Mouse (Mus musculus): ENCODE data around the gene Stk38.
A peak's percentile ranks its signal among the peaks of the same experiment; 100 is the strongest.
"Not testable (repeated sequence)": the region's sequence is repeated elsewhere in the genome, so short reads cannot be mapped to it uniquely, and the experiment has no call there.

Stk38 gene

GRCm38 (mm10) chr17:29006812-29007211 is 983 bp downstream of the Stk38 start:
- no peak for DNase-seq

DNA sequence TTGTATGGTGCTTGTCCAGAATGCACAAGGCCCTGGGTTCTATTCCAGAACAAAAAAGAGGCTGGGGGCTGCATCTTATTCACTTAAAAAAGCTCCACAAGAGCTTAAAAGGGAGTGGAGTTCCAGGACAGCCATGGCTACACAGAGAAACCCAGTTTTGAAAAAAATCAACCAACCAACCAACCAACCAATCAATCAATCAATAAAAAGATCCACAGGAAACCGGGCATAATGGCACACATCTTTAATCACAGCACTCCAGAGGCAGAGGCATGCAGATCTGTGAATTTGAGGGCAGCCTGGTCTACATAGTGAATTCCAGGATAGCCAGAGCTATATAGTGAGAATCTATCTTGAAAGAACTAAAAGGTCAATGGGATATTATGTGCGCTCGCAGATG is 2.8 kb downstream of the Stk38 start:
- DNase-seq, result no peak

DNA sequence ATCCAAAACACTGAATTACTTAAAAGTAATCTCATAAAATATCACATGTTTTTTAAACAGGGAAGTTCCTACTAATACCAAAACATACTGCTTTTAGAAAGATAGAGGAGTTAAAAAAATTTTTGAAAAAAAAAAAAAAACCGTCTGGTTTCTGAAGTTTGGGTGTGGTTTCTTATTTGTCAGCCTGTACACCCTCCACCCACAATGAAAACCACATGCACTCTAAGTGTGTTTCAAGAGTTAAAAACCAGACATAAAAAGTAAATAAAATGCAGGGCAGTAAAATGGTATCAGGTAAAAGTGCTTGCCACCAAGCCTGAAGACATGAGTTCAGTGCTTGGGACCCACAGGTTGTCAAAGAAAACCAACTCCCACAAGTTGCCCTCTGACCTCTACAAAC is 4.1 kb downstream of the Stk38 start:
- no peak for DNase-seq

GRCm38 (mm10) chr17:29000465-29000864 is 7.3 kb downstream of the Stk38 start:
- no peak for DNase-seq

DNA sequence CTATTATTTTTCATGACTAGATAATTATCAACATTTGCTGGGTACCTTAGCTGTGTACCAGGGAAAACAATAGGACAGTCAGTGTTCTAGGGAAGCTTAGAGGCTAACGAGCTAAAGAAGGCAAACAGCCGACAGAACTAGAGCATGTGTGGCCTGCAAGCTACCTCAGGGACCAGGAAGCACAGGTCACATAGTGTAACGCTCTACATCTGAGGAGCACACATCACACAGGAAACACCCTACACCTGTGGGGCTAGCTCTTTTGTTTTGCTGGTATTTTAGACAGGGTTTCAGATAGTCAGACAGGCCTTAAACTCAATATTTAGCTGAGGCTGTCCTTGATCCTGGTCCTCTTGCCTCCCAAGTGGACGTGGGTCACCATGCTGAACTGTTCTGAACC is 13.2 kb downstream of the Stk38 start:
- DNase-seq, result no peak

DNA sequence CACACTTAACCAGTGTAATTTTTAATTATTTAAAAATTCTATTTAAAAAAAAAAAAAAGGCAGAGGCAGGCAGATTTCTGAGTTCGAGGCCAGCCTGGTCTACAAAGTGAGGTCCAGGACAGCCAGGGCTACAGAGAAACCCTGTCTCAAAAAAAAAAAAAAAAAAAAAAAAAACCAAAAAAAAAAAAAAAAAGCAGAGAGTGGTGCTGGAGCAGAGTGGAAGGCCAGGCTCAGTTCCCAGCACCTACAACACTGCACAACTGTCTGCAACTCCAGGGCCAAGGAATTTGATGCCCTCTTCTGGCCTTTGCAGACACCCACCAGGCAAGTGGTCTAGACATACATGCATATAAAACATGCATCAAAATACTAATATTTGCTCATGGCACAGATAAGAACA is 14.8 kb downstream of the Stk38 start:
- DNase-seq, result not testable (repeated sequence)

DNA sequence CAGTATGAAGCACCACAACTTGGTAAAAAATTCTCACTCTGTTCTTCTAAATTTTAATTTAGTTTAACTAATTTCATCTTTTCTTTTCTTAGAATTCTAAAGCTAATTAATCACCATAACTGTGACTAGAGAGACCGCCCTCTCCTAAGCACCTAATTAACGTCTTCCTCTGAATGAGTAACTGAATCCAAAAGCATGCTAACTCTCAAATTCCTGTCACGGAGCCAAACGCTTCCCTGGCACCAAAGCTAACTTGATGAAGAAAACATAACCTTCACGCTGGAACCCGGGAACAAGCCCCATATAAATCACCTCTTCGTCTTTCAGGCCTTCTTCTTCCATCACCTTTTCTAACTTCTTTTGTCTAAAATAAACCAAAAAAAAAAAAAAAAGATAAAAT is 15.7 kb downstream of the Stk38 start:
- DNase-seq, result peak; percentile 41 to 48

GRCm38 (mm10) chr17:28991286-28991685 is 16.5 kb downstream of the Stk38 start:
- DNase-seq, result no peak

DNA sequence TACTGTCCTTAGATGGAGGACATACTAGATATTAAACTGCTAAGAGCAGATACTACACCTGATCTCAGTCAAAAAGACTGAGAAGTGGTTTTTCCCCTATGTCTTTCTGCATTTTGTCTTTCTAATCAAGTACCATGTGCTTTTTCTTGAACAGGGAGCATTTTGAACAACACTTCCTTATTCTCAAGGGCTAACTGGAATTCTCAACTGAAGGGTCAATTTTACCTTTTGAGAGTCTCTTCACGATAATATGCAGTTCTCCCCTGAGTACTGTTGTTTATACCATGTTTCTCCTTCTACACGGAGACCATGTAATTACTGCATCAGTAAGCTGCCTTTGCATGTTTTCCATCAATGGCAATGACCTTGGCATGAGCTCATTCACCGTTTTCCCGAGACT is 17.7 kb downstream of the Stk38 start:
- no peak for DNase-seq

DNA sequence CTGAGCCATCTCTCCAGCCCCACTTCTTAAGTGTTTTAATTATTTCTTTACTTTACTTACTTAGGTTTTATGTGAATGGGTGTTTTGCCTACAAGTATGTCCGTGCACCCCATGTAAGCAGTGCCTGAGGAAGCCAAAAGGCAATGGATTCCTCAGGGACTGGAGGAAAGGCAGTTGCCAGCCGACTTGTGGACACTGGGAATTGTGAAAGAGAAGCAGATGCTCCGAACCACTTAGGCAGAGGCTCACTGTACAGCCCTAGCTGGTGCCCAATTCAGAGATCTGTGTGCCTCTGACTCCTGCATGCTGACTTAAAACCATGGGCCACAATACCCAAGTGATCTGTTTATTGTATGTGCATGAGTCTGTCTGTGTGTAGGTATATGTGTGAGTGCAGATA is 18.8 kb downstream of the Stk38 start:
- DNase-seq, result no peak

DNA sequence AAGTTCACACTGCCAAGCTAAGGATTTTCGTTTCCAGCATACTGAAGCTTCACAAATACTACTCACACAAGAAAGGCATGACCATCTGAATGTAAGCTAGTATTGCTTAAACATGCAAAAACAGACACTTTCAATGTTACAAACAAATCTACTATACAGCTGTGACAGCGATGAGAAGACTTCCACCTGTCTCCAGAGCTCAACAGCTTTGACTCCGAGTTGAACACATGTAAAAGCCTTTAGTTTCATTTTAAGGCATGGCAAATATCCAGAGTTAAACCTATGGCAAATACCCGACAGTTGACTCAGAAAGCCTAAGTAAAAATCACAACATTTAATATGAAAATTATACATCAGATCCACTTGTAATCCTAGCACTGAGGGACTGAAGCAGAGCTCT is 19.5 kb downstream of the Stk38 start:
- DNase-seq, result no peak

DNA sequence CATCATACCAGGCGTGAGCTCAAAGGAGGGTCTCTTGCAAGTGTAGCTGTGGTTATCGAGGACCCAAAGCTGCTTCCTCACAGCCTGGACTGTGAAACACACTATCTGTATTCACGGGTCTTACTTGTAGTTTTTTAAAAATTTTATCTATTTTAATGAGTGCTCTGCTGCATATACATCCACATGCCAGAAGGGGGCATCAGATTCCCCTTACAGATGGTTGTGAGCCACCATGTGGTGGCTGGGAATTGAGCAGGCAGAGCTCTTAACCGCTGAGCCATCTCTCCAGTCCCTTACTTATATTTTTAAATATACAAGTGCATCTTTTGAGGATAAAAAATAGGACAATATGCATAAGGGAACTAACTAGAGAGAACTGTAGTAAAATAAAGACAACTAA is 20.1 kb downstream of the Stk38 start:
- DNase-seq, result peak; percentile 35 to 55

DNA sequence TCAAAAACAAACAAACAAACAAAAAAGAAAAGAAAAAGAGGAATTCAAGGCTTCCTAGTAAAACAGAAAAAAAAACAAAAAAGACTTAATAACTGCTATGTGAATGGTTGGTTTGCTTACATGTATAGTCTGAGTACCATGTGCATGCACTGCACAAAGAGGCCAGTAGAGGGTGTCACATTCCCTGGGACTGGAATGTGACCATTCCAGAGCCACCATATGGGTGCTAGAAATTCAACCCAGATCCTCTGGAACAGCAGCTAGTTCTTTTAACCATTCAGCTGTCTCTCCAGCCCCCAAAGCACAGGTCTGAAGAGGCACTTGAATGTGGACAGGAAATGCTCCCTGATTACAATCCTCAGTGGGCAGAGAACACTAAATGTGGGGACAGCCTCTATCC is 21.0 kb downstream of the Stk38 start:
- DNase-seq, result peak; percentile 18 to 50

DNA sequence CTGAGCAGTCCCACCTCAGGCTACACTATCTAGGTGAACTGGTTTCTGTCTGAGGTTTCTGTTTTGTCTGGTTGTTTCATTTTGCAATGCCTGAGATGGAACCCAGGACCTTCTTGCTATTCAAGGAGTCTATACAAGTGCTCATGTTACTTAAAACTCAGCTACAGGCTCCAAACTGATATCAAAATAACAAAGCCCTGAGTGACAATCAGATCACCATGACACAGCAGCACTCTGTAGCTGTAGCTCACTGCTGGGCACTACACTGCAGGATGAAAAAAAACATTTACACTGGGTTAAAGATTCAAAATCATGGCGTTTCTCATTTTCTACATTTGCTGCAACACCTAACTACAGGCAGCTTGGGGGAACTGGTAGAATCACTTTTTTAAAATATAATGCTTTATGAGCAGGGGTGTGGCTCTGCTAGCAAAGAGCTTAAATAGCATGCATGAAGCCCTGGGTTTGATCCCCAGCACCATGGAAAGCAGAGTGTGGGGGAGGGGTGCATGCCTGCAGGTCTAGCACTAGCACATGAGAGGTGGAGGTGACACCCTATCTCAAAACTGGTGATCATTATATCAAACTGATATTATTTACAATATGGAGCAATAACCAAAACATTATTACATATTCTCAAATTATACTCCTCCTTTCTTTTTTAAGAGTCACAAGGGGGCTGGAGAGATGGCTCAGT is 22.9 kb downstream of the Stk38 start:
- no peak for DNase-seq

DNA sequence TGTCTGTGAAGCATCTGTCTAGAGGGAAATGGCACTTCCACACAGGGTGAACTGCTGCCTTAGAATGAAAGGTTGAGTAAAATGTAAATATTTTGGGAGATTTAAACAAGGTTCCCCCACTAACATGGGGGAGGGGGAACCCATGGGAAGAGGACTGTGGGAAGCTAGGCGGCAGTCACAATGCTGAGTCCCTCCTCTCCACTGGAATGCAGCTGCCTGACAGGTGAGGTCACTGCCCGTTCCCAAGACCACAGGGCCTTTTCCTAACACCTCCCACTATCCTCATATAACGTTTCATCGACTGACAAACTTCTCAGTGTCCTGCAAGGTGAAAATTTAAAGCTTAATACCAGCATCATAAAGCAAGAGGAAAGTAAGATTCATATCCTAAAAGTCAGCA is 25.2 kb downstream of the Stk38 start:
- no peak for DNase-seq

- DNase-seq, result no peak
Observed at GRCm38 (mm10) chr17:28981081-28981480, 26.7 kb downstream of the Stk38 start.

DNA sequence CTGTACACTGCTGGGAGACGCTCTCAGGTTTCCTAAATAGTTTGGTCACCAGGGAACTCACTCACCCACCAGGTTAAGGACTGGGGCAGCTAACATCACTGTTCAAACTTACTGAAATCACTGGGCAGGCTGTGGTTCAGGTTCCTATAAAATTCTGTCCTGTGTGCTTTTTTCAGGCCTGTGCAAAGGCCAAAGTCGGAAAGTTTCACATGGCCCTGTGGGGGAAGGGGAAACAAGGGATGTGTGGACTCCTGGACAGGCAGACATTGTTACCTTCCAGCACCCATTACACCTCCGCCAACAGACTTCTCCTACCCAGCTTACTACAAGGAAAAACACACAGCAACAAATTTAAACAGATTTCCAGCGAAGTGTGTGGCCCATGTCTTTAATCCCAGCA is 28.7 kb downstream of the Stk38 start:
- no peak for DNase-seq

DNA sequence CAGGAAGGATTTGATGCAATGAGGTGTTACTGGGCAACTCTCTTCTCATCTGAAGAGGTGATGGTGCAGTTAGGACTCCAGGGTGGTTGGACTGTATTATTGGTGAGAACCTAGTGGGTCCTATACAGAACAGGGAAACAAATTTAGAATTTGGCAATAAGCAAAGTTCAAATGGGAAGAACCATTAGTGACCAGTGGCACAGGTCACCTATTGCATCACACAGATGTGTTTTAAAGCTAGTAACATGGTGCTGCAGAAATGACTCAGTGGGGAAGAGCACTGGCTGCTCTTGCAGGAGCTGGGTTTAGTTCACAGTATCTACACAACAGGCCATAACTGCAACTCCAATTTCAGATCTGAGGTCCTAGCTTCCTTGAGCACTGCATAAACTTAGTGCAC is 37.7 kb downstream of the Stk38 start:
- DNase-seq, result no peak

DNA sequence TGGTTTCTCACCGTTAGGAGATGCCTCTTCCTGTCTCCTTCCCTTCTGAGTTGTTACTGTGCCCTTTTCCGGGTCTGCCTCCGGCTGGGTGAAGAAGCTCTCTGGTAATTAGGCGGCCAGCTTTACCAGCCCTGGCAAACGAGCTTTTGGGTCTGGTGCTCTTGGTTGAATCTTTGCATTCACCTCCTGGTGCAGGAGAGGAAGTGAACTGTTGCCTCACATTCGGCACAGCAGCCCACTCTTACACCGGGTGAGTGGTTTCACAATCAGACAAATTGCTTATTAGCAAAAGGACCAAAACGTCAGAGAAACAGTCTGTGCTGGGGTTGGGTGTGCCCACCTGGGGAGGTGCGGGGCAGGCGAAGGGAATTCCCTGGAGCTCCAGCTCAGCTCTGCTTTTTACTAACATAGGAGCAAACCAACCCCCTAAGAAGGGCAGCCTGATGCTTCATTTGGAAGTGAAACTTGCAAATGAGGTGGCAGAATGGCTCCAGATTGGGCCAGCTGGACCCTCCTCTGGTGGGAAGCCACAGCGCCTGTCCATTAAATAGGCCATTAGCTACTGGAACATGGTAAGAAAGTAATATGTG is 40.7 kb downstream of the Stk38 start:
- no peak for DNase-seq

DNA sequence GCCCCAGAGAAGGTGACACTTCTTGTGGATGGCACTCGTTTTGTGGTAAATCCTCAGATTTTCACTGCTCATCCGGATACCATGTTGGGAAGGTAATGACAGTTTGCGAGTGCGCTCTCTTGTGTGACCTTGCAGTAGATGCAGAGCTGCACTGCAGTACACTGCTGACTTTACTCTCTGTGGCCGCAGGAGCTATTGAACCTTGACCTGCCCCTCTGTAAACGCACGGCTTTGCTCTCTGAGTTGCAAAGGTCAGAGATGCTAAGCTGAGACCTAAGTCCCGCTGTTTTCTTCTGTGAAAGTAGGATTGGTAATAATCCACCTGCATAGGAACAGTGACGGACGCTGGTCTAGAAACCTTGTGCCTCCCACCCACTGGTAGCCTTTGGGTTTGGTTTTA is 46.2 kb downstream of the Stk38 start:
- no peak for DNase-seq

GRCm38 (mm10) chr17:28960597-28960996 is 47.2 kb downstream of the Stk38 start:
- no peak for DNase-seq

- no peak for DNase-seq
Observed at GRCm38 (mm10) chr17:28954416-28954815, 53.4 kb downstream of the Stk38 start.

- peak; percentile 37 to 47 for DNase-seq
Observed at GRCm38 (mm10) chr17:28953251-28953650, 54.5 kb downstream of the Stk38 start.

- DNase-seq, result peak; percentile 95 to 98
Observed at GRCm38 (mm10) chr17:28951831-28952799, 55.7 kb downstream of the Stk38 start, which contains the start of gene Kctd20. Kctd20 (plus strand) TSS chr17:28951950.

All from cerebellum, postnatal 14 days (tissue).